Mouse (Mus musculus) olfactory bulb, adult 2 months (tissue): ENCODE data around the gene Dcst2.

ENCODE experiments used
- CTCF ChIP-seq: fragments of 200-500 bp; IDR thresholded peaks from 2 replicates; pipeline ENCODE4 v1.5.1; 2012; ENCODE audit warnings: low read depth, mild to moderate bottlenecking, low read length, moderate library complexity; ENCODE audit not compliant: insufficient read depth
- POLR2A ChIP-seq: fragments of 200-500 bp; IDR thresholded peaks from 2 replicates; pipeline ENCODE4 v1.6.1; 2012; ENCODE audit warnings: mild to moderate bottlenecking, low read depth, low read length, moderate library complexity; ENCODE audit not compliant: insufficient read depth

DNA sequence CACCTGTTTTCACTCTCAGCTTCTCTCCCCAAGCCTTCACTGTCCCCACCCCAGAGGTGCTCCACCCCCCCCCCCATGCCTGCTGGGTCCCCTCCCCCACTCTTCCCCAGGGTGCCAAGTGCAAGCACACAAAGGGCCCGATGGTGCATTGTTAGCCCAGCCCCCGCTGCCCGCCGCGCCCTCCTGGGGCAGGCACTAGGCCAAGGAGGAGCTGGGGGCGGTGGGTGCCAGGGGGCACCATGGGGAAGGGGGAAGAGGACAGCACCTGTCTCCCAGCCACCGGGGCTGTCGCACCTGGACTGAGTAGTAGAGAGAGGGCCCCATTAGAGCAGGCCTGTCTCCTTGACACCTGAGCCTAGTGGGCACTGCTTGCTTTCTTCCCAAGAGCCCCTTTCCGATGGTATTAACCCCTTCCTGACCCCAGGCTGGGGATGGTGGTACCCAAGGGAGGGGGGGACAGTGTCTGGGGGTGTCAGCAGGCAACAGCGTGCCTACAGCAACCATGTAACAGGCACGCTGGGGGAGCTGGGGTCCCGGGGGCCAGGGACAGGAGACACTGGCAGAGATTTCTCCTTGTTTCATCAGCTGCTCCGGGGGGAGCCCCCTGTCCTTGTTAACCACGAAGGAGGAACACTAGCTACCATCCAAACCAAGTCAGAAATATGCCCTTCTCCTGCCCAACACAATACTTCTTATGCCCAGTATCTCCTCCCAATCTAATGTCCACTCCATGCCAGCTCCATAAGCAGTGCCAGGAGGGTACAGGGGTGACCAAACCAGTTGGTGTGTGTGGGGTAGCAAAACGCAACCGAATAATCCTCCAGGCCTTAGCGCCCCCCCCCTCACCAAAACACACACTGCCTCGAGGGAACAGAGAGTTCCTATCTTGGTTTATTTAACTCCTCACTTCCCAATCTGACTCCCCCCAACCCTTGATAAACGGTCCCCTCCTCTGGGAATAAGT is 29.2 kb downstream of the Dcst2 start:
- no peak for TF ChIP-seq POLR2A
- TF ChIP-seq CTCF, result no peak
